Mouse (Mus musculus) heart, postnatal 0 days (tissue): ENCODE data around the gene Tmem129.

Experiments
- CTCF ChIP-seq: IDR thresholded peaks from 2 replicates; pipeline ENCODE4 v1.5.1; 2016; ENCODE audit warnings: antibody characterized with exemption, control low read depth, low read depth
- EP300 ChIP-seq: IDR thresholded peaks from 2 replicates; pipeline ENCODE4 v1.6.1; 2016; ENCODE audit warnings: antibody characterized with exemption, low read depth

DNA sequence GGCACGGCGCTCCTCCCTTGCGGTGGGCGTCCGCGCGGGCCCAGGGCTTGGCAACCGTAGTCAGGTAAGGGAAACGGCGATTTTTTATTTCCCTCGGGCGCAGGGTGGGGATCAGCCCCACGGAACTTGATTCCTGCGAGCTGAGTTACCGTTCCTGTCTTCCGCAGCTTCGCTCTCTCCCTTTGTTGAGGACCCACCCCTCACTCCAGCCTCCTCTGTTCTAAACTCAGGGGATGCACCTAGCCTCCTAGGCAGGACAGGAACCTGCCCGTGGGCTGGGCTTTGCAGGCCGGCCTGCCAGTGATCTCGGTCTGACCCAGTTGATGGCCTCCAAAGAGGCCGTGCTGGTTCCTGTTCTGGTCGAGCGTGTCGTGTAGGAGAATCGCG lies 441 bp upstream of the Tmem129 start:
- no peak for TF ChIP-seq CTCF
- TF ChIP-seq EP300 = no peak
